Mouse (Mus musculus) olfactory bulb, adult 2 months (tissue): ENCODE measurements at regions not wholly inside any gene's neighbourhood (a gene's known extent, or its start where the extent isn't known, plus 50 kb on each side); places are given as distances from the start of the nearest gene placed in this dataset.

ENCODE experiments used
- CTCF ChIP-seq: fragments of 200-500 bp; IDR thresholded peaks from 2 replicates; pipeline ENCODE4 v1.5.1; 2012; ENCODE audit warnings: low read depth, mild to moderate bottlenecking, low read length, moderate library complexity; ENCODE audit not compliant: insufficient read depth
- POLR2A ChIP-seq: fragments of 200-500 bp; IDR thresholded peaks from 2 replicates; pipeline ENCODE4 v1.6.1; 2012; ENCODE audit warnings: mild to moderate bottlenecking, low read depth, low read length, moderate library complexity; ENCODE audit not compliant: insufficient read depth

DNA sequence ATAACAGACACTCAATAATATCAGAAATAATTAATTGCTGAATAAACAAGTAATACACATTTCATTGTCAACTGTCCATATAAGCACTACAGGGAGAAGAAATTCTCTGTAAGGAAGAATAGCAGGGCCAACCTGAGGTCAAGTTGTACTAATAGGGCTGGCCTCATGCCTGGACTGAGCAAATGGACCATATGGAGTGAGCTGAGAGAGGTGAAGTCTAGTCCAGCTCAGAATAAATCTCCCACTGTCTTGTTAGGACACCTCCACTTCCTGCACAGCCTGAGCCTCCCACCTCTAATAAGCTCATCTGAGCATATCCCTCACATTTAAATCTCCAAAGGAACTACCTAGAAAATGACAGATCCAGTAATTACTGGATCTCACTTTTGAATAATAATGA, 354.2 kb downstream of the Basp1 start:
- no peak for TF ChIP-seq POLR2A
- TF ChIP-seq CTCF: no peak
